Mouse (Mus musculus) thymus, adult 2 months (tissue): ENCODE measurements around the gene Clock.

Experiments used
- CTCF ChIP-seq: fragments of 200-500 bp; IDR thresholded peaks from 2 replicates; pipeline ENCODE4 v1.5.1; 2012; ENCODE audit warnings: mild to moderate bottlenecking, control low read depth, low read length, moderate library complexity, borderline replicate concordance; ENCODE audit not compliant: control insufficient read depth, poor library complexity, insufficient read depth; ENCODE audit errors: extremely low read depth
- POLR2A ChIP-seq: fragments of 200-500 bp; IDR thresholded peaks from 2 replicates; pipeline ENCODE4 v1.6.1; 2012; ENCODE audit warnings: mild to moderate bottlenecking, low read length, control low read depth, moderate library complexity; ENCODE audit not compliant: control insufficient read depth, poor library complexity, insufficient read depth; ENCODE audit errors: extremely low read depth

- TF ChIP-seq CTCF (no peak), POLR2A (no peak)
Measured at GRCm38 (mm10) chr5:76308206-76308605, 3.6 kb upstream of the Clock start.
